Mouse (Mus musculus) lung, embryonic 14.5 days (tissue): ENCODE measurements at regions not wholly inside any gene's neighbourhood (a gene's known extent, or its start where the extent isn't known, plus 50 kb on each side); places are given as distances from the start of the nearest gene placed in this dataset.
"Not testable (repeated sequence)": the region's sequence is repeated elsewhere in the genome, so short reads cannot be mapped to it uniquely, and the experiment has no call there.

Experiments
- ATAC-seq: fragments of 200-750 bp; cut with Nextera tagmentation; 2 replicates; pipeline ENCODE4 v1.8.0; 2017; ENCODE audit warnings: mild to moderate bottlenecking, moderate TSS enrichment, moderate library complexity; ENCODE audit not compliant: insufficient read depth
- DNase-seq: peaks from one replicate; pipeline ENCODE4 v3.0.0-alpha.2; 2015
- H3K27ac ChIP-seq: fragments of 300-500 bp; sonication (generic); 2 replicates; pipeline ENCODE4 v1.5.1; 2014; ENCODE audit warnings: low read depth, mild to moderate bottlenecking, moderate library complexity
- H3K27me3 ChIP-seq: fragments of 300-500 bp; sonication (generic); 2 replicates; pipeline ENCODE4 v1.6.1; 2014; ENCODE audit warnings: low read length, control low read depth; ENCODE audit not compliant: insufficient read depth
- H3K36me3 ChIP-seq: fragments of 300-500 bp; sonication (generic); 2 replicates; pipeline ENCODE4 v1.6.1; 2014; ENCODE audit warnings: control low read depth; ENCODE audit not compliant: insufficient read depth
- H3K4me1 ChIP-seq: fragments of 300-500 bp; sonication (generic); 2 replicates; pipeline ENCODE4 v1.6.1; 2014; ENCODE audit warnings: antibody characterized with exemption, control low read depth; ENCODE audit not compliant: insufficient read depth
- H3K4me2 ChIP-seq: fragments of 300-500 bp; sonication (generic); 2 replicates; pipeline ENCODE4 v1.6.1; 2014; ENCODE audit warnings: mild to moderate bottlenecking
- H3K4me3 ChIP-seq: fragments of 300-500 bp; sonication (generic); 2 replicates; pipeline ENCODE4 v1.5.1; 2014; ENCODE audit warnings: low read depth, low read length
- H3K9ac ChIP-seq: fragments of 300-500 bp; sonication (generic); 2 replicates; pipeline ENCODE4 v1.6.1; 2014
- H3K9me3 ChIP-seq: fragments of 300-500 bp; sonication (generic); 2 replicates; pipeline ENCODE4 v1.6.1; 2016; ENCODE audit warnings: low read depth, low read length, control low read depth
- CTCF ChIP-seq: IDR thresholded peaks from 2 replicates; pipeline ENCODE4 v1.5.1; 2016; ENCODE audit warnings: antibody characterized with exemption, low read depth
- WGBS: fragments of 180-500 bp; shearing (Covaris S2); extraction: QIAGEN DNeasy Blood & Tissue Kit; methylation state at CpG from one replicate; pipeline ENCODE4 v1.1.7; 2014; 5-methylcytosine and 5-hydroxymethylcytosine counted together

GRCm38 (mm10) chr6:140210141-140210540, 168.9 kb upstream of the Plcz1 start:
- H3K4me2 ChIP-seq: no peak overlapping the region

GRCm38 (mm10) chr6:140209083-140209482, 167.8 kb upstream of the Plcz1 start:
- ATAC-seq: peak; percentile 65

More at GRCm38 (mm10) chr6:140210141-140210540, 168.9 kb upstream of the Plcz1 start:
- ATAC-seq (no peak), DNase-seq (no peak)
- H3K4me1 ChIP-seq: no peaks in the 10 kb centered on the region
- WGBS: 87% methylated on average over 6 of the region's 6 CpGs
- H3K9me3 ChIP-seq: no peaks in the 10 kb centered on the region
- H3K27ac ChIP-seq: no peak overlapping the region
- TF ChIP-seq CTCF: no peak
- no peak overlapping the region for H3K4me3 ChIP-seq
- no peaks in the 10 kb centered on the region for H3K36me3 ChIP-seq
- no peak overlapping the region for H3K9ac ChIP-seq
- H3K27me3 ChIP-seq: no peaks in the 10 kb centered on the region

GRCm38 (mm10) chr6:140208375-140208774, 167.1 kb upstream of the Plcz1 start:
- H3K9ac ChIP-seq: no peak overlapping the region
- no peak for TF ChIP-seq CTCF
- no peaks in the 10 kb centered on the region for H3K27me3 ChIP-seq
- WGBS: 79% methylated on average over 3 of the region's 3 CpGs
- no peak overlapping the region for H3K27ac ChIP-seq
- no peak overlapping the region for H3K4me2 ChIP-seq
- no peaks in the 10 kb centered on the region for H3K9me3 ChIP-seq
- H3K4me3 ChIP-seq: no peak overlapping the region
- peak; percentile 50 for DNase-seq
- no peak for ATAC-seq
- H3K4me1 ChIP-seq: no peaks in the 10 kb centered on the region
- H3K36me3 ChIP-seq: no peaks in the 10 kb centered on the region

More at GRCm38 (mm10) chr6:140209083-140209482, 167.8 kb upstream of the Plcz1 start:
- WGBS: 40% methylated on average over 14 of the region's 14 CpGs
- Histone ChIP-seq H3K27ac (no peak overlapping the region), H3K27me3 (no peaks in the 10 kb centered on the region), H3K36me3 (no peaks in the 10 kb centered on the region), H3K4me1 (no peaks in the 10 kb centered on the region), H3K4me3 (no peak overlapping the region), H3K9me3 (no peaks in the 10 kb centered on the region), H3K9ac (no peak overlapping the region), H3K4me2 (no peak overlapping the region)
- TF ChIP-seq CTCF: no peak
- DNase-seq: peak; percentile 44

- ATAC-seq, H3K9me3 ChIP-seq, H3K9ac ChIP-seq, H3K4me1 ChIP-seq, H3K4me3 ChIP-seq, H3K27ac ChIP-seq, DNase-seq, H3K4me2 ChIP-seq, H3K27me3 ChIP-seq, H3K36me3 ChIP-seq: not testable (repeated sequence)
- 80% methylated on average over 11 of the region's 11 CpGs for WGBS
These were observed 165.4 kb upstream of the Plcz1 start for GRCm38 (mm10) chr6:140206676-140207075.

- TF ChIP-seq CTCF: no peak
- H3K4me1 ChIP-seq: no peaks in the 10 kb centered on the region
- no peak overlapping the region for H3K4me3 ChIP-seq
- 0 out of 2 replicates have a peak, but pooled peaks have one; percentile 26 for ATAC-seq
- no peak overlapping the region for H3K27ac ChIP-seq
- no peaks in the 10 kb centered on the region for H3K9me3 ChIP-seq
- no peak overlapping the region for H3K9ac ChIP-seq
- no peak overlapping the region for H3K4me2 ChIP-seq
- no peaks in the 10 kb centered on the region for H3K27me3 ChIP-seq
- DNase-seq: peak; percentile 52
- WGBS: 65% methylated on average over 1 of the region's 1 CpGs
- H3K36me3 ChIP-seq: no peaks in the 10 kb centered on the region
These were observed 160.1 kb upstream of the Plcz1 start for GRCm38 (mm10) chr6:140201356-140201755.

GRCm38 (mm10) chr6:140200322-140200721, 159.1 kb upstream of the Plcz1 start:
- Histone ChIP-seq H3K4me3 (no peak overlapping the region), H3K36me3 (no peaks in the 10 kb centered on the region), H3K9ac (no peak overlapping the region), H3K27me3 (no peaks in the 10 kb centered on the region), H3K27ac (no peak overlapping the region), H3K4me2 (no peak overlapping the region), H3K9me3 (no peaks in the 10 kb centered on the region), H3K4me1 (no peaks in the 10 kb centered on the region)
- WGBS: 43% methylated on average over 5 of the region's 5 CpGs
- DNase-seq (peak; percentile 87), ATAC-seq (peak; percentile 76)
- TF ChIP-seq CTCF: no peak

GRCm38 (mm10) chr6:140198036-140198435, 156.8 kb upstream of the Plcz1 start:
- ATAC-seq: no peak
- H3K36me3 ChIP-seq: no peaks in the 10 kb centered on the region
- no peak overlapping the region for H3K9ac ChIP-seq
- no peak for TF ChIP-seq CTCF
- no peaks in the 10 kb centered on the region for H3K4me1 ChIP-seq
- H3K9me3 ChIP-seq: no peaks in the 10 kb centered on the region
- H3K4me2 ChIP-seq: no peak overlapping the region
- no peak overlapping the region for H3K4me3 ChIP-seq
- WGBS: 74% methylated on average over 6 of the region's 6 CpGs
- no peak for DNase-seq
- no peaks in the 10 kb centered on the region for H3K27me3 ChIP-seq
- H3K27ac ChIP-seq: no peak overlapping the region
